Mouse (Mus musculus) midbrain, embryonic 11.5 days (tissue): ENCODE results near the gene Hist1h2ap. TPM values are rescaled to one million over a fixed set of nuclear protein-coding genes. Genes with fewer than 3 reads are reported as not detected.
"Not testable (repeated sequence)": the region's sequence is repeated elsewhere in the genome, so short reads cannot be mapped to it uniquely, and the experiment has no call there.

Experiments used
- ATAC-seq: fragments of 200-750 bp; cut with Nextera tagmentation; 2 replicates; pipeline ENCODE4 v1.8.0; 2017; ENCODE audit warnings: moderate TSS enrichment, moderate library complexity; ENCODE audit not compliant: low FRiP score
- DNase-seq: peaks from one replicate; pipeline ENCODE4 v3.0.0; 2015; ENCODE audit warnings: low spot score; ENCODE audit errors: missing footprints
- H3K27ac ChIP-seq: fragments of 300-500 bp; sonication (generic); 2 replicates; pipeline ENCODE4 v1.5.1; 2014; ENCODE audit warnings: low read depth, low read length
- H3K27me3 ChIP-seq: fragments of 300-500 bp; sonication (generic); 2 replicates; pipeline ENCODE4 v1.6.1; 2014; ENCODE audit warnings: mild to moderate bottlenecking, low read length, moderate library complexity, mixed read lengths; ENCODE audit not compliant: control insufficient read depth, insufficient read depth
- H3K36me3 ChIP-seq: fragments of 300-500 bp; sonication (generic); 2 replicates; pipeline ENCODE4 v1.6.1; 2014; ENCODE audit warnings: mild to moderate bottlenecking, low read length, moderate library complexity, mixed read lengths; ENCODE audit not compliant: control insufficient read depth, insufficient read depth
- H3K4me1 ChIP-seq: fragments of 300-500 bp; sonication (generic); 2 replicates; pipeline ENCODE4 v1.6.1; 2014; ENCODE audit warnings: low read length; ENCODE audit not compliant: control insufficient read depth, insufficient read depth
- H3K4me2 ChIP-seq: fragments of 300-500 bp; sonication (generic); 2 replicates; pipeline ENCODE4 v1.6.1; 2014; ENCODE audit warnings: mild to moderate bottlenecking, moderate library complexity
- H3K4me3 ChIP-seq: fragments of 300-500 bp; sonication (generic); 2 replicates; pipeline ENCODE4 v1.5.1; 2014; ENCODE audit warnings: low read depth, low read length
- H3K9ac ChIP-seq: fragments of 300-500 bp; sonication (generic); 2 replicates; pipeline ENCODE4 v1.6.1; 2014; ENCODE audit warnings: low read length
- H3K9me3 ChIP-seq: fragments of 300-500 bp; sonication (generic); 2 replicates; pipeline ENCODE4 v1.6.1; 2016; ENCODE audit warnings: low read length; ENCODE audit not compliant: control insufficient read depth
- WGBS: fragments of 180-500 bp; shearing (Covaris S2); extraction: QIAGEN DNeasy Blood & Tissue Kit; methylation state at CpG from one replicate; pipeline ENCODE4 v1.1.7; 2014; 5-methylcytosine and 5-hydroxymethylcytosine counted together
- polyA plus RNA-seq: library from polyadenylated mRNA; unstranded; fragments of >200 nt; fragmentation: Nextera tagmentation; extraction: Ambion mirVana; gene quantifications from 2 replicates; pipeline ENCODE4 v1.2.1, GENCODE M21; 2014

The Hist1h2ap gene
- polyA plus RNA-seq, 1 experiment from 2014 or later: 6,009 TPM

DNA sequence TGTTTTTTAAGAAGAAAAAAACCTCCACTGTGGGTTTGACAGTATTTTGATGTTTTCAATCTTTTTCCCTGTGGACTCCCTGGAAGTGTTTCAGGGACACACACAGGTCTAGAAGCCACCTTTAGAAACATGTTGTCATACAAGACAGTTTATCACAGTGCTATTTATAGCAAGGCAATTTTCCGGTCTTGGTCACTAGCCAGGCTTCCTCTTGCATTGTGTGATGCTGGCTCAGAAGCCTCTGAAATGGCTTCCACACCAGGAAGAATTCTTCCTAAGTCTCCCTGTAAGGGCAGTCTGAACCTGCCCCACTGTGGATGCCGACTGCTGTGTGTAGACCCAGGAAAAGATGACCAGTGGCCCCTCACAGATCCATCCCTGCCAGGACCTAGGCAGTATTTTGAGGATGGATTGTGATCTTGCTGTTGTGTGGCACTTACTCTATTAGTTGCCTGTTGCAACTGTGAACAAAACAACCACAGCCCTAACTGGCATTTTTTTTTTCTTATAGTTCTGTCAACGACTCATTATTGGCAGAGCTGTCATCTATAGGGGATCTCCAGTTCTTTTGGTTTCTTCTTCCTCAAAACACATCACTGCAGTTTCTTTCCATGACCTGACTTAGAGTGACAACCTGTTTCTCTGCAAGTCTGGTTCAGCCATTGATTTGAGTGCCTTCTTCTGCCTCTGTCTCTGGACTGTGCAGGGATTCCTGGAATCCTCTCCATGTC is 19.1 kb upstream of the Hist1h2ap start:
- Histone ChIP-seq H3K27ac (no peak overlapping the region), H3K27me3 (no peaks in the 10 kb centered on the region), H3K4me3 (no peak overlapping the region), H3K4me2 (no peak overlapping the region), H3K36me3 (no peaks in the 10 kb centered on the region), H3K9ac (no peak overlapping the region), H3K9me3 (no peaks in the 10 kb centered on the region), H3K4me1 (no peaks in the 10 kb centered on the region)
- 81% methylated on average over 3 of the region's 3 CpGs for WGBS
- no peak for ATAC-seq
- no peak for DNase-seq

- ATAC-seq, H3K27me3 ChIP-seq, H3K9me3 ChIP-seq, H3K9ac ChIP-seq, H3K36me3 ChIP-seq, H3K4me3 ChIP-seq, H3K27ac ChIP-seq, DNase-seq, H3K4me1 ChIP-seq, H3K4me2 ChIP-seq: not testable (repeated sequence)
- 14% methylated on average over 1 of the region's 1 CpGs for WGBS
Observed at GRCm38 (mm10) chr13:21850696-21851095, 17.4 kb upstream of the Hist1h2ap start.

DNA sequence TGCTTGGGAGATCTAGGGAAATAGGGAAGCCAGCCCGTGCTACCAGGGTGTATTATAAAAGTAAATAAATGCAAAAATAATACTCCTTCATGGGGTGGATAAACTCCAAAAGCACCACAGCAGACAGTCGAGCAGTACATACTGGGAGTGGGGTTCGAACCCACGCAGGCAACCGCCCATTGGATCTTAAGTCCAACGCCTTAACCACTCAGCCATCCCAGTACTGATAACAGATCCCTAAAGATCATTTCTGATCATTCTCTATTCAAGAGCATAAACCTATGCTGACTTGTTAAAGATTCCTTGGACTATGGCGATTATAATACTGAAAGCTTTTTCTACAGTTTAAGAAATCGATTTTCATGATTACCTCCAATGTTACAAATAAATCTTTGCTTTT is 14.6 kb upstream of the Hist1h2ap start:
- no peaks in the 10 kb centered on the region for H3K4me1 ChIP-seq
- H3K36me3 ChIP-seq: no peaks in the 10 kb centered on the region
- H3K27ac ChIP-seq: no peak overlapping the region
- no peak overlapping the region for H3K4me2 ChIP-seq
- DNase-seq: no peak
- ATAC-seq: no peak
- no peaks in the 10 kb centered on the region for H3K9me3 ChIP-seq
- 14% methylated on average over 8 of the region's 8 CpGs for WGBS
- no peak overlapping the region for H3K4me3 ChIP-seq
- H3K27me3 ChIP-seq: no peaks in the 10 kb centered on the region
- H3K9ac ChIP-seq: no peak overlapping the region

DNA sequence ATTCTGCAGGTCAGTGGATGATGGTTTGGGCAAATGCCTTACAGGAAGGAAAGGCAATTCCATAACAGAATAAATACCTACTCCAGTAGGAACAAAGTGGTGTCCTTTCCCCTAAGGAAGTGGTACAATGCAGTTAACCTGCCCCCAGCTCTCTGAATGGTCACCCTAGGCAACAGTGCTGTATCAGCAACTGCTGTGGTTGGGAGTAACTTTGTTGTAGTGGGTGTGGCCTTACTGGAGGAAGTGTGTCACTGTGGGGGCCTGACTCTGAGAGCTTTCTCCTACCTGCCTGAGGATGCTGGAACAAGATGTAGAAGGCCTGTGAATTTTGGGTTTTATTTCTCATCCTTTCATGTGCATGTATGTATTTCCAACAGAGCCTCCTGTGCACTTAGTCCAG is 13.0 kb upstream of the Hist1h2ap start:
- ATAC-seq, H3K9me3 ChIP-seq, DNase-seq, H3K4me3 ChIP-seq, H3K27ac ChIP-seq, H3K4me2 ChIP-seq, H3K9ac ChIP-seq, H3K4me1 ChIP-seq, H3K27me3 ChIP-seq, H3K36me3 ChIP-seq: not testable (repeated sequence)

- H3K9ac ChIP-seq, DNase-seq: not testable (repeated sequence)
Observed at GRCm38 (mm10) chr13:21840508-21840907, 7.2 kb upstream of the Hist1h2ap start.

DNA sequence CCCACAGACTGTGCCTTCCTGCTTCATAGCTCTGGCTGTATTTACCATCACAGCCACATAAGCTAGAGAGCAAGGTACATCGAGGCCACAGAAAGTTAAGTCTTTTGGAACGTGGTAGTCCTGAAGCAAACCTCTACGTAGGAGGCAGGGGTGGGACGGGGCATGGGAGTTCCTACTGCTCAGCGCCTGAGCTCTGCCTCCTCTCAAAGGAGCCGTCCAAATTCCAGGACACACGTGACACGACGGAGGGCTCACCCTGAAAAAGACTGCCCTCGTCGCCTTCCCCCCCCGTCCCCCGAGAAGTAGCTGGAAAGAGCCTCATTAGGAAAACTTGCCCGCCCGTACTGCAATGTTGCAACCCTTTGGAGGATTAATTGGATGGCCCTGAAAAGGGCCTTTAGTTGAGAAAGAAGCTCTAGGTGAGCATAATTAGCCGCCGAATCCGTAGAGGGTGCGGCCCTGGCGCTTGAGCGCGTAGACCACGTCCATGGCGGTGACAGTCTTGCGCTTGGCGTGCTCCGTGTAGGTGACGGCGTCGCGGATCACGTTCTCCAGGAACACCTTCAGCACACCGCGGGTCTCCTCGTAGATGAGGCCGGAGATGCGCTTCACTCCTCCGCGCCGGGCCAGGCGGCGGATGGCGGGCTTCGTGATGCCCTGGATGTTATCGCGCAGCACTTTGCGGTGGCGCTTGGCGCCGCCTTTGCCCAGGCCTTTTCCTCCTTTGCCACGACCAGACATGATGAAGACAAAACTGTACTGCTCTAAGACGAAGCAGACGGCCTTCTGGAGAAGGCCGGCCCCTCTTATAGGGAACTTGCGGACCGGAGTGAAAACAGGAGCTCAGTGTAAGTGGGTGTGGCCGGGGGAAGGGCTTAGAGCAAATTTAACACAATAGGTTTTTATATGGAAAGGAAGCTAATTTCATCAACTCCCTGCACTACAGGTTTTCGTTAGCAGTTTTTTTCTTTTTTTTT is 1.6 kb downstream of the Hist1h2ap start, which contains the start of gene Hist1h4n:
Gene Hist1h4n, minus strand, starts transcription at position 779 of the 977 bp plus-strand sequence.
- 0% methylated on average over 17 of the region's 58 CpGs for WGBS
- DNase-seq, H3K4me1 ChIP-seq, H3K4me3 ChIP-seq, H3K9ac ChIP-seq, H3K36me3 ChIP-seq, H3K27me3 ChIP-seq, H3K27ac ChIP-seq, H3K9me3 ChIP-seq: not testable (repeated sequence)
- peak; percentile 80 for ATAC-seq
- H3K4me2 ChIP-seq: 0 out of 2 replicates have a peak within 1 kb of the TSS, but pooled peaks have one; percentile 24

More at GRCm38 (mm10) chr13:21840508-21840907, 7.2 kb upstream of the Hist1h2ap start:
- H3K4me1 ChIP-seq, H3K4me3 ChIP-seq, H3K27ac ChIP-seq, H3K27me3 ChIP-seq, H3K4me2 ChIP-seq, H3K9me3 ChIP-seq, H3K36me3 ChIP-seq: not testable (repeated sequence)
- peak; percentile 82 for ATAC-seq
- WGBS: no CpG with 5 or more reads among the region's 4 CpGs

- 87% methylated on average over 10 of the region's 10 CpGs for WGBS
- H3K9me3 ChIP-seq: no peaks in the 10 kb centered on the region
- H3K9ac ChIP-seq: no peak overlapping the region
- H3K4me3 ChIP-seq: no peak overlapping the region
- H3K4me1 ChIP-seq: no peaks in the 10 kb centered on the region
- no peaks in the 10 kb centered on the region for H3K36me3 ChIP-seq
- DNase-seq: no peak
- no peak overlapping the region for H3K27ac ChIP-seq
- no peaks in the 10 kb centered on the region for H3K27me3 ChIP-seq
- ATAC-seq: no peak
- no peak overlapping the region for H3K4me2 ChIP-seq
Observed at GRCm38 (mm10) chr13:21830344-21830743, 3.0 kb downstream of the Hist1h2ap start.

DNA sequence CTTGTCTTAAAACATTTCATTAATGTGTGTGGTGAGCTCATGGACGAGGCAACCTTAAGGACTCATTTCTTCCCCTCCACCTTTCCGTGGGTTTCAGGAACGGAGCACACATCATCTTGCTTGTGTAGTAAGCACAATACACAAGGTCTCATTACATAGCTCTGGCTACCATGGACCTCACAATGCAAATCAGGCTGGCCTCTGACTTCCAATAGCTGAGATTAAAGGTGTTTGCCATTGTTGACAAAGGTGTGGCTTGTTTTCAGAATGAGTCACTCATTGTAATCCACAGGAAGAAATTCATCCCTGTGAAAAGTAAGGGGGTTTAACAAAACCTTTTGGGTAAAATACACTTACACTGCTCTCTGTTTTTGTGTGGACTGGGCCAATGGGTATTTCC is 4.8 kb downstream of the Hist1h2ap start:
- WGBS: 84% methylated on average over 3 of the region's 3 CpGs
- H3K27ac ChIP-seq: no peak overlapping the region
- no peak for ATAC-seq

More for the DNA sequence above, 4.8 kb downstream of the Hist1h2ap start:
- no peak overlapping the region for H3K4me2 ChIP-seq
- no peaks in the 10 kb centered on the region for H3K27me3 ChIP-seq
- H3K4me1 ChIP-seq: no peaks in the 10 kb centered on the region
- no peak overlapping the region for H3K9ac ChIP-seq
- no peaks in the 10 kb centered on the region for H3K9me3 ChIP-seq
- DNase-seq: no peak
- no peak overlapping the region for H3K4me3 ChIP-seq
- H3K36me3 ChIP-seq: no peaks in the 10 kb centered on the region
